Mouse (Mus musculus) B cell, adult 62 days (primary cell): Measurements from ENCODE around the gene Prop1. TPM values are rescaled to one million over a fixed set of nuclear protein-coding genes. Genes with fewer than 3 reads are reported as not detected.

ENCODE experiments used
- total RNA-seq: library from RNA; stranded (reverse); gene quantifications from 4 replicates; pipeline ENCODE4 v1.2.4, GENCODE M21; 2023

Gene Prop1
- not detected in 4 replicates for total RNA-seq

GRCm38 (mm10) chr11:50953665-50954064, at the start of gene Prop1:
Gene Prop1, minus strand, starts transcription at chr11:50953765.

DNA sequence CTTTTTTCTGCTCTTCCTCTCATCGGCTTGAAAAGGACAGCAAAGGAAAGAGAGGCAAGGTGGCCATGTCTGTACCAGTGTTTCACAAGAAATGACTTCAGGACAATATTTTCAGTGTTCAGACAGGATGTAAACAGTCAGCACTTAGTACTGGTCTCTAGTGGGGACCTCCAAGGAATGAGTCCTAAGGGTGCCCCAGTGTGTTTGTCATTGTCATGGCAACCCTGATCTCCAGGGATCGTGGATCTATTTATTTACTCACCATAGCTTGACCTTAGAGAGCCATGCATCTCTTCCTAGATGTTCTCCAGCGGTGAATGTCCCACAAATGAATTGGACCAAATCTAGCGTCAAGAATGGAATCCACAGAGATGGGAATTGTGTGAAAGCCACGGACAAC, 49.7 kb upstream of the Prop1 start, which contains the start of gene Olfr51:
TSS of gene Olfr51 (plus strand) at position 301 of the 400 bp plus-strand sequence.

GRCm38 (mm10) chr11:50981667-50982066, 28.1 kb upstream of the Prop1 start, which contains the start of gene Olfr1377:
Gene Olfr1377, plus strand, starts transcription at chr11:50981967.

DNA sequence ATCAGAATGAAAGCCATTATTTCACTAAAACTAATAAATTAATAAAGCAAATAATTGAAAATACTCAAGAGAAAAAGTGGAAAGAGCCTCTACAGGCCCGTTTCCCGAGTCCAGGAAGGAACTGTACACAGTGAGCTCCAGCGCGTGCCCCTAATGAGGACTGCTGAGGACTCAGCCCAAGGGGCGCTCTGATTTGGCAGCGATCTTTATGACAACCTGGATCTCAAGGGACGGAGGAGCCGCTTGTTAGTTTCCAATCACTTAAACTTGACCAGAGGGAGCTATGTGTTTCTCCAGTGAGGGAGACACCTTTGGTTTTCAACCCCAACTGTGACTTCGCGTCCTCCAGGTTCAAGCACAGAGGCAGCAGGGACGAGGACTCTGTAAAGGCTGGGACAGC, 12.7 kb upstream of the Prop1 start, which contains the start of gene Olfr1378:
TSS of gene Olfr1378 (plus strand) at position 301 of the 400 bp plus-strand sequence.

GRCm38 (mm10) chr11:50943506-50943905, 10.1 kb downstream of the Prop1 start, which contains the start of gene 4933414I15Rik:
Gene 4933414I15Rik, minus strand, starts transcription at chr11:50943765.

GRCm38 (mm10) chr11:50931451-50931866, 22.1 kb downstream of the Prop1 start, which contains the start of gene Zfp354b:
Gene Zfp354b, minus strand, starts transcription at chr11:50931633.

GRCm38 (mm10) chr11:50915671-50916320, 37.8 kb downstream of the Prop1 start, which contains the start of gene Zfp2:
Gene Zfp2, minus strand, starts transcription at chr11:50916165.

Other genes with a start within 250 kb of the Prop1 start
- gene Zfp354c, start 126.0 kb downstream of the Prop1 start, total RNA-seq = 4.7 to 8.7 TPM (median 7.0 TPM) in 4 replicates
- gene Zfp879, start 112.2 kb downstream of the Prop1 start, total RNA-seq = not detected in 4 replicates
- gene Grm6, start 103.1 kb downstream of the Prop1 start, total RNA-seq = 29.7 to 33.0 TPM (median 31.8 TPM) in 4 replicates
- gene Zfp454, start 66.1 kb downstream of the Prop1 start, total RNA-seq = 0.30 to 0.53 TPM (median 0.44 TPM) in 4 replicates
- gene Zfp2, start 37.6 kb downstream of the Prop1 start, total RNA-seq = 2.1 to 3.1 TPM (median 2.9 TPM) in 4 replicates
- gene Zfp354b, start 22.1 kb downstream of the Prop1 start, total RNA-seq = 0.32 to 0.63 TPM (median 0.43 TPM) in 3 of 4 replicates, not detected in the other
- not detected in 4 replicates for gene 4933414I15Rik, start 10.0 kb downstream of the Prop1 start, total RNA-seq
- gene Olfr1378, start 12.8 kb upstream of the Prop1 start, total RNA-seq = not detected in 4 replicates
- not detected in 4 replicates for gene Olfr1377, start 28.2 kb upstream of the Prop1 start, total RNA-seq
- gene Olfr51, start 49.8 kb upstream of the Prop1 start, total RNA-seq = not detected in 4 replicates
- not detected in 4 replicates for gene Olfr54, start 60.5 kb upstream of the Prop1 start, total RNA-seq
- not detected in 4 replicates for gene Olfr1375, start 94.3 kb upstream of the Prop1 start, total RNA-seq
- gene Zfp354a, start 105.5 kb upstream of the Prop1 start, total RNA-seq = not detected in 4 replicates